Mouse (Mus musculus) forebrain, postnatal 0 days (tissue): ENCODE results near the gene Fhdc1. TPM values are rescaled to one million over a fixed set of nuclear protein-coding genes. Genes with fewer than 3 reads are reported as not detected.

Experiments used
- ATAC-seq: fragments of 200-750 bp; cut with Nextera tagmentation; 2 replicates; pipeline ENCODE4 v1.8.0; 2017; ENCODE audit warnings: mild to moderate bottlenecking, moderate library complexity
- DNase-seq: peaks from one replicate; pipeline ENCODE4 v3.0.0-alpha.2; 2015
- H3K27ac ChIP-seq: fragments of 300-500 bp; sonication (generic); 2 replicates; pipeline ENCODE4 v1.5.1; 2014; ENCODE audit warnings: low read depth, mild to moderate bottlenecking, antibody characterized with exemption, low read length, moderate library complexity, mixed read lengths
- H3K27me3 ChIP-seq: fragments of 300-500 bp; sonication (generic); 2 replicates; pipeline ENCODE4 v1.6.1; 2014; ENCODE audit warnings: mild to moderate bottlenecking, low read length, mixed read lengths; ENCODE audit not compliant: insufficient read depth
- H3K36me3 ChIP-seq: fragments of 300-500 bp; sonication (generic); 2 replicates; pipeline ENCODE4 v1.6.1; 2014; ENCODE audit warnings: mild to moderate bottlenecking, moderate library complexity; ENCODE audit not compliant: insufficient read depth
- H3K4me1 ChIP-seq: fragments of 300-500 bp; sonication (generic); 2 replicates; pipeline ENCODE4 v1.6.1; 2014; ENCODE audit warnings: antibody characterized with exemption; ENCODE audit not compliant: insufficient read depth
- H3K4me2 ChIP-seq: fragments of 300-500 bp; sonication (generic); 2 replicates; pipeline ENCODE4 v1.6.1; 2014; ENCODE audit warnings: low read depth, mild to moderate bottlenecking, moderate library complexity
- H3K4me3 ChIP-seq: fragments of 300-500 bp; sonication (generic); 2 replicates; pipeline ENCODE4 v1.5.1; 2014; ENCODE audit warnings: low read depth, low read length, mixed read lengths
- H3K9ac ChIP-seq: fragments of 300-500 bp; sonication (generic); 2 replicates; pipeline ENCODE4 v1.6.1; 2014; ENCODE audit warnings: mild to moderate bottlenecking
- H3K9me3 ChIP-seq: fragments of 300-500 bp; sonication (generic); 2 replicates; pipeline ENCODE4 v1.6.1; 2016; ENCODE audit warnings: low read length
- CTCF ChIP-seq: sonication (generic); IDR thresholded peaks from 2 replicates; pipeline ENCODE4 v1.5.1; 2016; ENCODE audit warnings: antibody characterized with exemption, control low read depth, low read depth
- WGBS: fragments of 180-500 bp; shearing (Covaris S2); extraction: QIAGEN DNeasy Blood & Tissue Kit; methylation state at CpG from one replicate; pipeline ENCODE4 v1.1.7; 2014; 5-methylcytosine and 5-hydroxymethylcytosine counted together
- polyA plus RNA-seq: library from polyadenylated mRNA; unstranded; fragments of >200 nt; fragmentation: Nextera tagmentation; extraction: Ambion mirVana; gene quantifications from 2 replicates; pipeline ENCODE4 v1.2.1, GENCODE M21; 2015
- total RNA-seq: library from RNA; depleted of rRNA; stranded (reverse); fragments of >200 nt; gene quantifications from 2 replicates; pipeline ENCODE4 v1.2.3, GENCODE M21; 2014

The Fhdc1 gene
- total and polyA plus RNA-seq, 2 experiments from 2014 or later: 1.7 to 3.7 TPM

GRCm38 (mm10) chr3:84413868-84414267, 66.4 kb downstream of the Fhdc1 start:
- Histone ChIP-seq H3K27me3 (no peaks in the 10 kb centered on the region), H3K4me1 (no peaks in the 10 kb centered on the region), H3K4me2 (no peak overlapping the region), H3K27ac (no peak overlapping the region), H3K36me3 (no peaks in the 10 kb centered on the region), H3K9ac (no peak overlapping the region), H3K4me3 (no peak overlapping the region), H3K9me3 (no peaks in the 10 kb centered on the region)
- TF ChIP-seq CTCF: no peak
- no peak for DNase-seq
- WGBS: 83% methylated on average over 4 of the region's 4 CpGs
- no peak for ATAC-seq

- no peak for TF ChIP-seq CTCF
- Histone ChIP-seq H3K4me3 (no peak overlapping the region), H3K4me2 (no peak overlapping the region), H3K27ac (no peak overlapping the region), H3K4me1 (no peaks in the 10 kb centered on the region), H3K36me3 (no peaks in the 10 kb centered on the region), H3K9ac (no peak overlapping the region), H3K27me3 (no peaks in the 10 kb centered on the region), H3K9me3 (no peaks in the 10 kb centered on the region)
- no peak for ATAC-seq
- 55% methylated on average over 5 of the region's 5 CpGs for WGBS
- no peak for DNase-seq
Observed at GRCm38 (mm10) chr3:84412920-84413319, 67.3 kb downstream of the Fhdc1 start.

GRCm38 (mm10) chr3:84409474-84409862, 70.8 kb downstream of the Fhdc1 start:
- Histone ChIP-seq H3K36me3 (no peaks in the 10 kb centered on the region), H3K9me3 (no peaks in the 10 kb centered on the region), H3K27me3 (no peaks in the 10 kb centered on the region), H3K4me2 (no peak overlapping the region), H3K4me3 (no peak overlapping the region), H3K9ac (no peak overlapping the region), H3K4me1 (no peaks in the 10 kb centered on the region), H3K27ac (no peak overlapping the region)
- ATAC-seq (no peak), DNase-seq (no peak)
- 93% methylated on average over 3 of the region's 3 CpGs for WGBS
- no peak for TF ChIP-seq CTCF

GRCm38 (mm10) chr3:84408756-84409473, 71.3 kb downstream of the Fhdc1 start:
- no peak overlapping the region for H3K9ac ChIP-seq
- DNase-seq (no peak), ATAC-seq (no peak)
- TF ChIP-seq CTCF: no peak
- H3K9me3 ChIP-seq: no peaks in the 10 kb centered on the region
- H3K4me1 ChIP-seq: no peaks in the 10 kb centered on the region
- H3K4me3 ChIP-seq: no peak overlapping the region
- H3K36me3 ChIP-seq: no peaks in the 10 kb centered on the region
- H3K27ac ChIP-seq: no peak overlapping the region
- H3K27me3 ChIP-seq: no peaks in the 10 kb centered on the region
- no peak overlapping the region for H3K4me2 ChIP-seq
- WGBS: 66% methylated on average over 13 of the region's 13 CpGs

- WGBS: 90% methylated on average over 4 of the region's 4 CpGs
- ATAC-seq: no peak
- H3K9ac ChIP-seq: no peak overlapping the region
Observed at GRCm38 (mm10) chr3:84405523-84405922, 74.7 kb downstream of the Fhdc1 start.

GRCm38 (mm10) chr3:84403389-84403788, 76.8 kb downstream of the Fhdc1 start:
- Histone ChIP-seq H3K27me3 (no peaks in the 10 kb centered on the region), H3K4me2 (no peak overlapping the region), H3K36me3 (no peaks in the 10 kb centered on the region), H3K27ac (no peak overlapping the region), H3K4me1 (no peaks in the 10 kb centered on the region), H3K9me3 (no peaks in the 10 kb centered on the region), H3K9ac (no peak overlapping the region), H3K4me3 (no peak overlapping the region)
- ATAC-seq (no peak), DNase-seq (peak; percentile 14)
- no peak for TF ChIP-seq CTCF
- WGBS: 21% methylated on average over 5 of the region's 5 CpGs

More at GRCm38 (mm10) chr3:84405523-84405922, 74.7 kb downstream of the Fhdc1 start:
- no peak for DNase-seq
- Histone ChIP-seq H3K27ac (no peak overlapping the region), H3K4me1 (no peaks in the 10 kb centered on the region), H3K27me3 (no peaks in the 10 kb centered on the region), H3K4me3 (no peak overlapping the region), H3K9me3 (no peaks in the 10 kb centered on the region), H3K36me3 (no peaks in the 10 kb centered on the region), H3K4me2 (no peak overlapping the region)
- no peak for TF ChIP-seq CTCF

GRCm38 (mm10) chr3:84402716-84403115, 77.5 kb downstream of the Fhdc1 start:
- H3K36me3 ChIP-seq: no peaks in the 10 kb centered on the region
- TF ChIP-seq CTCF: no peak
- H3K9ac ChIP-seq: no peak overlapping the region
- no peak overlapping the region for H3K27ac ChIP-seq
- H3K4me3 ChIP-seq: no peak overlapping the region
- H3K9me3 ChIP-seq: no peaks in the 10 kb centered on the region
- 8% methylated on average over 2 of the region's 2 CpGs for WGBS
- no peaks in the 10 kb centered on the region for H3K4me1 ChIP-seq
- ATAC-seq (no peak), DNase-seq (no peak)
- H3K27me3 ChIP-seq: no peaks in the 10 kb centered on the region
- no peak overlapping the region for H3K4me2 ChIP-seq
